Mouse (Mus musculus) forebrain, embryonic 13.5 days (tissue): Measurements from ENCODE around the gene Anxa11. TPM values are rescaled to one million over a fixed set of nuclear protein-coding genes. Genes with fewer than 3 reads are reported as not detected.
"Not testable (repeated sequence)": the region's sequence is repeated elsewhere in the genome, so short reads cannot be mapped to it uniquely, and the experiment has no call there.

Experiments used
- ATAC-seq: fragments of 200-750 bp; cut with Nextera tagmentation; 2 replicates; pipeline ENCODE4 v1.8.0; 2017
- H3K27ac ChIP-seq: fragments of 300-500 bp; sonication (generic); 2 replicates; pipeline ENCODE4 v1.5.1; 2015; ENCODE audit warnings: inconsistent platforms, mild to moderate bottlenecking, moderate library complexity
- H3K27me3 ChIP-seq: fragments of 300-500 bp; sonication (generic); 2 replicates; pipeline ENCODE4 v1.6.1; 2015; ENCODE audit warnings: mild to moderate bottlenecking, inconsistent platforms
- H3K36me3 ChIP-seq: fragments of 300-500 bp; sonication (generic); 2 replicates; pipeline ENCODE4 v1.6.1; 2015; ENCODE audit warnings: mild to moderate bottlenecking, inconsistent platforms; ENCODE audit not compliant: poor library complexity, severe bottlenecking
- H3K4me1 ChIP-seq: fragments of 300-500 bp; sonication (generic); 2 replicates; pipeline ENCODE4 v1.6.1; 2015; ENCODE audit warnings: inconsistent platforms
- H3K4me2 ChIP-seq: fragments of 300-500 bp; sonication (generic); 2 replicates; pipeline ENCODE4 v1.6.1; 2015; ENCODE audit warnings: inconsistent platforms, mild to moderate bottlenecking, moderate library complexity
- H3K4me3 ChIP-seq: fragments of 300-500 bp; sonication (generic); 2 replicates; pipeline ENCODE4 v1.5.1; 2015; ENCODE audit warnings: mild to moderate bottlenecking, inconsistent platforms
- H3K9ac ChIP-seq: fragments of 300-500 bp; sonication (generic); 2 replicates; pipeline ENCODE4 v1.6.1; 2015; ENCODE audit warnings: mild to moderate bottlenecking, inconsistent platforms
- H3K9me3 ChIP-seq: fragments of 300-500 bp; sonication (generic); replicated peaks from 2 replicates; pipeline ENCODE4 v1.6.1; 2016; ENCODE audit warnings: inconsistent platforms
- WGBS: fragments of 180-500 bp; shearing (Covaris S2); methylation state at CpG from one replicate; pipeline ENCODE4 v1.1.7; 2015; 5-methylcytosine and 5-hydroxymethylcytosine counted together
- polyA plus RNA-seq: library from polyadenylated mRNA; unstranded; fragments of >200 nt; fragmentation: Nextera tagmentation; extraction: Ambion mirVana; gene quantifications from 2 replicates; pipeline ENCODE4 v1.2.1, GENCODE M21; 2015

Gene Anxa11
- polyA plus RNA-seq, 1 experiment from 2014 or later: 2.1 TPM

DNA sequence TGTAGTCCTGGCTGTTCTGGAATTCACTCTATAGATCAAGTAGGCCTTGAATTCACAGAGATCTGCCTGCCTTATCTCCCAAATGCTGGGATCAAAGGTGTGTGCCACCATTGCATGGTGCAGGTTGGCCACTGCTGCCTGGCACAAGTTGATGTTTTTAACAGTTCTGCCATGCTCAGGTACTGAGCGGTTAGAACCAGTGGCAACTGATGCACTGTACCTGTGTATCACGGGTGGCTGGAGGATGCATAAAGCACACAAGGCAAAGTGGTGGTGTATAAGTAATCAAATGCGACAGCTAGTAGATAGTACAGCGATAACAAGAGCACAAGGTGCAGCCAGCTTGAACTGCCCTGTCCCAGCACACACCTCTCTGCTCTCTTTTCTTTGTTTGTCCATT, 2.4 kb downstream of the Anxa11 start:
- H3K4me1 ChIP-seq: peaks cover 15% of the 10 kb centered on the region
- H3K36me3 ChIP-seq: no peaks in the 10 kb centered on the region
- H3K9me3 ChIP-seq: no peaks in the 10 kb centered on the region
- H3K4me3 ChIP-seq: no peak overlapping the region
- 96% methylated on average over 4 of the region's 4 CpGs for WGBS
- no peak for ATAC-seq
- peaks cover 51% of the 10 kb centered on the region for H3K27me3 ChIP-seq
- H3K27ac ChIP-seq: no peak overlapping the region
- H3K4me2 ChIP-seq: no peak overlapping the region
- no peak overlapping the region for H3K9ac ChIP-seq

GRCm38 (mm10) chr14:25845832-25846383, 4.0 kb downstream of the Anxa11 start:
- Histone ChIP-seq H3K27ac (no peak overlapping the region), H3K9ac (no peak overlapping the region), H3K4me2 (no peak overlapping the region), H3K27me3 (peaks cover 44% of the 10 kb centered on the region), H3K4me3 (no peak overlapping the region), H3K36me3 (no peaks in the 10 kb centered on the region), H3K9me3 (no peaks in the 10 kb centered on the region), H3K4me1 (peaks cover 15% of the 10 kb centered on the region)
- ATAC-seq: no peak
- 93% methylated on average over 6 of the region's 6 CpGs for WGBS

- Histone ChIP-seq H3K27ac (no peak overlapping the region), H3K9me3 (no peaks in the 10 kb centered on the region), H3K4me2 (no peak overlapping the region), H3K4me1 (peaks cover 15% of the 10 kb centered on the region), H3K4me3 (no peak overlapping the region), H3K9ac (no peak overlapping the region), H3K36me3 (no peaks in the 10 kb centered on the region), H3K27me3 (peaks cover 39% of the 10 kb centered on the region)
- no peak for ATAC-seq
- WGBS: 86% methylated on average over 8 of the region's 8 CpGs
Measured at GRCm38 (mm10) chr14:25846516-25846915, 4.6 kb downstream of the Anxa11 start.

- Histone ChIP-seq H3K27me3 (peaks cover 28% of the 10 kb centered on the region), H3K9me3 (no peaks in the 10 kb centered on the region), H3K27ac (no peak overlapping the region), H3K36me3 (no peaks in the 10 kb centered on the region), H3K4me2 (no peak overlapping the region), H3K4me1 (peaks cover 4% of the 10 kb centered on the region; the same call in 1 of the 2 replicates), H3K9ac (no peak overlapping the region), H3K4me3 (no peak overlapping the region)
- ATAC-seq: no peak
- WGBS: 67% methylated on average over 9 of the region's 9 CpGs
Measured at GRCm38 (mm10) chr14:25847660-25848059, 5.7 kb downstream of the Anxa11 start.

GRCm38 (mm10) chr14:25848237-25848636, 6.3 kb downstream of the Anxa11 start:
- H3K4me3 ChIP-seq: no peak overlapping the region
- H3K4me2 ChIP-seq: no peak overlapping the region
- ATAC-seq: no peak
- H3K4me1 ChIP-seq: no peaks in the 10 kb centered on the region
- no peak overlapping the region for H3K27ac ChIP-seq
- no peak overlapping the region for H3K9ac ChIP-seq
- H3K9me3 ChIP-seq: no peaks in the 10 kb centered on the region
- 88% methylated on average over 6 of the region's 6 CpGs for WGBS
- H3K27me3 ChIP-seq: peaks cover 22% of the 10 kb centered on the region
- H3K36me3 ChIP-seq: no peaks in the 10 kb centered on the region

DNA sequence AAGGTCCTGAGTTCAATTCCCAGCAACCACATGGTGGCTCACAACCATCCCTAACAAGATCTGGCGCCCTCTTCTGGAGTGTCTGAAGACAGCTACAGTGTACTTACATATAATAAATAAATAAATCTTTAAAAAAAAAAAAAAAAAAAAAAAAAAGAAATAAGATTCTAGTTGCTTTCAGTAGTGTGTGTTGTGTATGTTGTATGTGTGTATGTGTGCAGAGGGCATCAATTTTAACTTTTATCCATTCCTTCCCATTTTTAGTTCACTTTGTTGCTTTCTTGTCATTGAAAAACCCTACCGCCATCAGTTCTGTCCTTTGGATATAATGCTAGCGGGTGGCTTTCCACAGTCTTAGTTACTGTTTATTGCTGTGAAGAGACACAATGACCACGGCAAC, 6.8 kb downstream of the Anxa11 start:
- not testable (repeated sequence) for H3K27ac ChIP-seq, H3K4me3 ChIP-seq, ATAC-seq, H3K36me3 ChIP-seq, H3K9ac ChIP-seq, H3K9me3 ChIP-seq, H3K4me1 ChIP-seq, H3K4me2 ChIP-seq
- 88% methylated on average over 3 of the region's 4 CpGs for WGBS
- peaks cover 17% of the 10 kb centered on the region for H3K27me3 ChIP-seq

GRCm38 (mm10) chr14:25850433-25850832, 8.5 kb downstream of the Anxa11 start:
- H3K4me1 ChIP-seq: no peaks in the 10 kb centered on the region
- WGBS: 92% methylated on average over 2 of the region's 2 CpGs
- ATAC-seq: no peak

DNA sequence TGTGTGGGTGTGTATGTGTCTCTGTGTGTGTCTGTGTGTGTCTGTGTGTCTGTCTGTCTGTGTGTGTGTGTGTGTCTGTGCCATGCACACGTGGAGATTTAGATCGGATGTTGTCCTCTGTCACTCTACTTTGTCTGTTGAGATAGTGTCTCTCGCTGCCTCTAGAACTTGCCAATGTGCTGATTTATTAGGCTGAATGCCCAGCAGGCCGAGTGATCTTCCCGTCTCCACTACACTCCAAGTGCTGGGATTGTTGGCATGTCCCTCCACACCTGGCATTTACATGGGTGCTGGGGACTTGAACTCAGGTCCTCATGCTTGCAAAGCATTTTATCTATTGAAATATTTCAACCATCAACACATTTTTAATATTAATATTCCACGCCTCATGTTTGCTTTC, 9.2 kb downstream of the Anxa11 start:
- Histone ChIP-seq H3K4me1 (no peaks in the 10 kb centered on the region), H3K36me3 (no peaks in the 10 kb centered on the region), H3K9ac (no peak overlapping the region), H3K9me3 (no peaks in the 10 kb centered on the region), H3K27ac (no peak overlapping the region), H3K4me3 (no peak overlapping the region), H3K4me2 (no peak overlapping the region), H3K27me3 (0 out of 2 replicates have a peak, but pooled peaks cover under 1% of the 10 kb centered on the region)
- no peak for ATAC-seq
- 80% methylated on average over 6 of the region's 6 CpGs for WGBS

More at GRCm38 (mm10) chr14:25850433-25850832, 8.5 kb downstream of the Anxa11 start:
- Histone ChIP-seq H3K4me2 (no peak overlapping the region), H3K27ac (no peak overlapping the region), H3K36me3 (no peaks in the 10 kb centered on the region), H3K9ac (no peak overlapping the region), H3K4me3 (no peak overlapping the region), H3K9me3 (no peaks in the 10 kb centered on the region), H3K27me3 (peaks cover 7% of the 10 kb centered on the region; the same call in 1 of the 2 replicates)

DNA sequence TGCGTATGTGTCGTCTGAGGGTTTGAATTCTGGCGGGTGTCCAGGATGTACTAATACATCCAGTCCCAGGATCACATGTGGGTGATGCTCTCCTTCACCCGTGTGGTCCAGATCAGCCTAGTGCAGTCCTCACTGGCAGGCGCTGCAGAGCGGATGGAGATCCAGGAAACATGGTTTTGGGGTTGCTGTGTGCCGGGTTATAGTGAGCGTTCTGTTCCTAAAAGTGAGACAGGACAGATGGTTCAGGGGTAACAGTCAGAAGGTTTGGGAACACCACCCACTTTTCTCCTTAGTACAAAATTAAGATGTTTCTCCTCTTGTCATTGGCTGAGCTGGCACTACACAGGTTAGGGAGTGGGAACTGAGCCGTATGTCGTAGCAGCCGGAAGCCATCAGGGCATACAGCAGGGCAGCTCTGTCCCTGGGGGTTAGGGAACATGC, 10.2 kb downstream of the Anxa11 start:
- H3K4me1 ChIP-seq: no peaks in the 10 kb centered on the region
- no peak for ATAC-seq
- no peaks in the 10 kb centered on the region for H3K27me3 ChIP-seq
- H3K36me3 ChIP-seq: no peaks in the 10 kb centered on the region
- no peak overlapping the region for H3K27ac ChIP-seq
- no peak overlapping the region for H3K9ac ChIP-seq
- WGBS: 87% methylated on average over 11 of the region's 11 CpGs
- H3K4me2 ChIP-seq: no peak overlapping the region
- no peaks in the 10 kb centered on the region for H3K9me3 ChIP-seq
- no peak overlapping the region for H3K4me3 ChIP-seq

GRCm38 (mm10) chr14:25853295-25853694, 11.3 kb downstream of the Anxa11 start:
- no peak for ATAC-seq
- Histone ChIP-seq H3K4me2 (no peak overlapping the region), H3K9me3 (no peaks in the 10 kb centered on the region), H3K4me1 (no peaks in the 10 kb centered on the region), H3K36me3 (no peaks in the 10 kb centered on the region), H3K9ac (no peak overlapping the region), H3K27me3 (no peaks in the 10 kb centered on the region), H3K27ac (no peak overlapping the region), H3K4me3 (no peak overlapping the region)
- 81% methylated on average over 6 of the region's 6 CpGs for WGBS

GRCm38 (mm10) chr14:25853717-25854452, 11.9 kb downstream of the Anxa11 start:
- no peak for ATAC-seq
- H3K9me3 ChIP-seq: no peaks in the 10 kb centered on the region
- 92% methylated on average over 16 of the region's 16 CpGs for WGBS

DNA sequence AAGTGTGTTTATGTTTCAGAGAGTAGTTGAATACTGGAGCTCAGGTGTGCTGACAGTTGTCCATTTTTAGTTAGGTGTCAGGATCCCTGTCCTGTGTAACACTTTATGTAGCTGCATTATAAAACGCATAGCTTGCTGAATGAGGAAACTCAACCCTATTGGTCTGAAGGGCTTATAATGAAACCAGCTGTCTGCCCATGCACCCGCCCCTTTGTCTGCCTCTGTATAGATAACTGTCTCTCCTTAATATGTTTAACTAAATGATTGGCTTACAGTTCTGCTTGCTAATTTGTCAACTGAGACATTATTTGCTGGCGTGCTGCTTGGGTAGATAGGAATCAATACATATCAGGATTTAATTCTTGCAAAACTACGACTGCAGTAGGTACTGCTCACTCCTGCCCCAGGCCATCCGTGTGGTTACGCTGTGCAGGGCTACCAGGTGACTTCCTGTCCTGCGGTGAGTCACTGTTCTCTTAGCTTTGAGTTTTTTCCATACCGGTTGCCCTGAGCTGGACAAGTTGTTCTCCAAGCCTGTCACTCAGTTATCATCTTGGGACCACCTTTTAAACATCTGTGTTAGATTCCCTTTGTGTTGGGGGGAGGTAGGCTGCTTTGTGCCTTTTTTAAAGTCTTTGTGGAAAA, 13.4 kb downstream of the Anxa11 start:
- WGBS: 74% methylated on average over 8 of the region's 8 CpGs
- Histone ChIP-seq H3K4me3 (no peak overlapping the region), H3K36me3 (no peaks in the 10 kb centered on the region), H3K9ac (no peak overlapping the region), H3K9me3 (no peaks in the 10 kb centered on the region), H3K27me3 (no peaks in the 10 kb centered on the region), H3K4me1 (no peaks in the 10 kb centered on the region), H3K27ac (no peak overlapping the region), H3K4me2 (no peak overlapping the region)
- no peak for ATAC-seq

More at GRCm38 (mm10) chr14:25853717-25854452, 11.9 kb downstream of the Anxa11 start:
- Histone ChIP-seq H3K27me3 (no peaks in the 10 kb centered on the region), H3K4me2 (no peak overlapping the region), H3K9ac (no peak overlapping the region), H3K4me1 (no peaks in the 10 kb centered on the region), H3K4me3 (no peak overlapping the region), H3K27ac (no peak overlapping the region), H3K36me3 (no peaks in the 10 kb centered on the region)
